Comparison of ENCODE assay signal across 8 mouse cellular contexts in genomic region chr7:141391625-141392551, GRCm38 (mm10). TPM values are rescaled to one million over a fixed set of nuclear protein-coding genes. Genes with fewer than 3 reads are reported as not detected.
A peak's percentile ranks its signal among the peaks of the same experiment; 100 is the strongest.
DNase-seq lines count a peak whose midpoint lies in the region; ATAC-seq and TF ChIP-seq lines count a peak whose summit lies in the region.

TSS of gene Taldo1 (plus strand) at chr7:141392199.

- no peak for TF ChIP-seq CTCF in cortical plate, adult 2 months (IDR thresholded peaks at IDR 0.05; ENCODE audit: extremely low read depth, insufficient read depth, low read length)

- peak within 1 kb of the TSS; percentile 1; the same call in 1 of the 2 replicates for H3K27ac ChIP-seq in cortical plate, adult 2 months (ENCODE audit: insufficient read depth, low read length)

- H3K4me3 ChIP-seq in cortical plate, adult 2 months (ENCODE audit: insufficient read depth, low read length), result peak within 1 kb of the TSS; percentile 63

- peak; percentile 99 for DNase-seq in ZHBTc4 (ENCODE audit: low read depth, low spot score)
- DNase-seq in gastrocnemius, postnatal 10 days, result peak; percentile 95
- peak; percentile 99 for DNase-seq in induced T-regulatory cell, adult 2 months (ENCODE audit: low read depth)
- DNase-seq in left cerebral cortex, adult 9 months (ENCODE audit: low spot score in 2 of 2), result peak; percentile 80 to 96
- DNase-seq in right cerebral cortex, postnatal 14 days, result peak; percentile 95
- DNase-seq in urinary bladder, postnatal 36 days (ENCODE audit: low spot score in 2 of 2), result peak; percentile 95 to 97

- ATAC-seq in megakaryocyte progenitor cell, adult 5-6 weeks (replicated peaks; ENCODE audit: poor library complexity), result peak; percentile 69

- peak; percentile 69 for TF ChIP-seq POLR2A in cortical plate, adult 2 months (IDR thresholded peaks at IDR 0.05; ENCODE audit: extremely low read depth, insufficient read depth, low read length)

- peaks cover 6% of the 10 kb centered on the region; the same call in 1 of the 2 replicates for H3K4me1 ChIP-seq in cortical plate, adult 2 months (ENCODE audit: control insufficient read depth, insufficient read depth, low read length)

RNA-seq across cellular contexts. Expression of gene Taldo1, which starts in this region (rescaled TPM):
- polyA plus RNA-seq in cortical plate, adult 2 months (2012; rRNA removed), result 182 and 193 TPM in 2 replicates
- total RNA-seq in gastrocnemius, postnatal 10 days (2021), result 100 to 1,000 TPM; 110 to 111 TPM
- total RNA-seq in megakaryocyte progenitor cell, adult 5-6 weeks (2015), result 103 and 117 TPM in 2 replicates
- 508 and 513 TPM in 2 replicates for total RNA-seq in megakaryocyte progenitor cell, adult 5-6 weeks (2017)

Comparison
In these comparisons a context has a peak if more than half of its experiments do, and no peak if none do; other contexts are left out.
1. Peak in every context shown above with its lines: DNase-seq, ATAC-seq, H3K4me3 ChIP-seq and H3K27ac ChIP-seq.